Comparison of ENCODE assay signal across 15 mouse cellular contexts in genomic region chr10:109672896-109673295, GRCm38 (mm10).
"Had no signal": no experiment of that assay in that cellular context is flagged by ENCODE, and none has a peak within 500 bp of the region (broad histone marks: within the 10 kb centered on the region; RNA-seq: fewer than 3 reads in every experiment).

No protein-coding gene starts in this region.

- H3K4me3 ChIP-seq: layer of hippocampus, adult 2 months; limb, embryonic 15.5 days; liver, embryonic 12.5 days; midbrain, embryonic 10.5 days; myocyte; neural tube, embryonic 15.5 days had no signal

- H3K27me3 ChIP-seq: limb, embryonic 15.5 days; liver, embryonic 12.5 days; neural tube, embryonic 15.5 days had no signal

- H3K9me3 ChIP-seq: limb, embryonic 15.5 days; liver, embryonic 12.5 days; midbrain, embryonic 10.5 days; neural tube, embryonic 15.5 days had no signal

- H3K36me3 ChIP-seq: limb, embryonic 15.5 days; liver, embryonic 12.5 days; midbrain, embryonic 10.5 days; neural tube, embryonic 15.5 days had no signal

- H3K4me1 ChIP-seq: limb, embryonic 15.5 days; liver, embryonic 12.5 days; midbrain, embryonic 10.5 days; neural tube, embryonic 15.5 days had no signal

- H3K27ac ChIP-seq: kidney, postnatal 0 days; limb, embryonic 15.5 days; liver, embryonic 12.5 days; midbrain, embryonic 10.5 days; neural tube, embryonic 15.5 days had no signal

- ATAC-seq: liver, embryonic 12.5 days had no signal

- H3K4me2 ChIP-seq: limb, embryonic 15.5 days; liver, embryonic 12.5 days; lung, embryonic 14.5 days; neural tube, embryonic 15.5 days had no signal

- DNase-seq: kidney, postnatal 4 days; lung, embryonic 14.5 days; lung, postnatal 10 days; lung, postnatal 4 days; midbrain, embryonic 14.5 days; right cerebral cortex, adult 18-20 months; right cerebral cortex, postnatal 25 days; thymus, postnatal 25 days had no signal

- H3K9ac ChIP-seq: limb, embryonic 15.5 days; liver, embryonic 12.5 days; lung, embryonic 14.5 days; neural tube, embryonic 15.5 days had no signal
